Mouse (Mus musculus): ENCODE measurements around the gene Sec14l4. TPM values are rescaled to one million over a fixed set of nuclear protein-coding genes. Genes with fewer than 3 reads are reported as not detected.

Sec14l4 gene
- total RNA-seq (2014; rRNA removed) = not detected in 2 replicates
- polyA plus RNA-seq (2015; fragmentation: Nextera tagmentation; extraction: Ambion mirVana) = not detected in 2 replicates

GRCm38 (mm10) chr11:4031126-4031941 lies at the start of gene Sec14l4:
TSS of gene Sec14l4 (plus strand) at chr11:4031462.
- H3K27ac ChIP-seq = no peak within 1 kb of the TSS
- H3K4me2 ChIP-seq (ENCODE audit: low read depth, low read length) = no peak within 1 kb of the TSS
- H3K36me3 ChIP-seq (ENCODE audit: insufficient read depth, low read length) = no peaks in the 10 kb centered on the region
- H3K4me3 ChIP-seq (ENCODE audit: low read length) = no peak within 1 kb of the TSS
- no peak within 1 kb of the TSS for H3K9ac ChIP-seq (replicated peaks; ENCODE audit: low read length)
- no peak for ATAC-seq
- no peaks in the 10 kb centered on the region for H3K27me3 ChIP-seq (ENCODE audit: insufficient read depth, low read length)
- H3K4me1 ChIP-seq (ENCODE audit: insufficient read depth, low read length) = no peaks in the 10 kb centered on the region
- 47% methylated on average over 16 of the region's 16 CpGs for WGBS
- H3K9me3 ChIP-seq (ENCODE audit: low read length) = no peaks in the 10 kb centered on the region
- DNase-seq (ENCODE audit: low spot score) = no peak
- no peak for TF ChIP-seq CTCF (IDR thresholded peaks at IDR 0.05; ENCODE audit: low read depth)

- ATAC-seq (no peak), DNase-seq (ENCODE audit: low spot score) (no peak)
- WGBS = 79% methylated on average over 6 of the region's 6 CpGs
- TF ChIP-seq CTCF (IDR thresholded peaks at IDR 0.05; ENCODE audit: low read depth) = no peak
- no peak overlapping the region for H3K4me3 ChIP-seq (ENCODE audit: low read length)
- no peak overlapping the region for H3K27ac ChIP-seq
- no peaks in the 10 kb centered on the region for H3K9me3 ChIP-seq (ENCODE audit: low read length)
- no peak overlapping the region for H3K9ac ChIP-seq (replicated peaks; ENCODE audit: low read length)
- no peaks in the 10 kb centered on the region for H3K4me1 ChIP-seq (ENCODE audit: insufficient read depth, low read length)
- H3K36me3 ChIP-seq (ENCODE audit: insufficient read depth, low read length) = peaks cover 27% of the 10 kb centered on the region
- H3K4me2 ChIP-seq (ENCODE audit: low read depth, low read length) = no peak overlapping the region
- H3K27me3 ChIP-seq (ENCODE audit: insufficient read depth, low read length) = no peaks in the 10 kb centered on the region
These were observed 49.7 kb upstream of the Sec14l4 start for GRCm38 (mm10) chr11:3981536-3981935.

GRCm38 (mm10) chr11:3982275-3983209 lies 48.7 kb upstream of the Sec14l4 start:
- DNase-seq (ENCODE audit: low spot score) (no peak), ATAC-seq (0 out of 2 replicates have a peak, but pooled peaks have one; percentile 10)
- peaks cover 19% of the 10 kb centered on the region for H3K36me3 ChIP-seq (ENCODE audit: insufficient read depth, low read length)
- H3K4me1 ChIP-seq (ENCODE audit: insufficient read depth, low read length) = no peaks in the 10 kb centered on the region
- H3K4me2 ChIP-seq (ENCODE audit: low read depth, low read length) = peak overlapping the region; percentile 67
- 56% methylated on average over 7 of the region's 7 CpGs for WGBS
- H3K27ac ChIP-seq = peak overlapping the region; percentile 32; the same call in 1 of the 2 replicates
- H3K4me3 ChIP-seq (ENCODE audit: low read length) = no peak overlapping the region
- H3K27me3 ChIP-seq (ENCODE audit: insufficient read depth, low read length) = no peaks in the 10 kb centered on the region
- TF ChIP-seq CTCF (IDR thresholded peaks at IDR 0.05; ENCODE audit: low read depth) = no peak
- H3K9me3 ChIP-seq (ENCODE audit: low read length) = no peaks in the 10 kb centered on the region
- H3K9ac ChIP-seq (replicated peaks; ENCODE audit: low read length) = no peak overlapping the region

- peak within 1 kb of the TSS; percentile 67 for H3K4me2 ChIP-seq (ENCODE audit: low read depth, low read length)
- H3K27me3 ChIP-seq (ENCODE audit: insufficient read depth, low read length) = no peaks in the 10 kb centered on the region
- peak within 1 kb of the TSS; percentile 61 for H3K9ac ChIP-seq (replicated peaks; ENCODE audit: low read length)
- ATAC-seq = peak; percentile 71
- no peak for TF ChIP-seq CTCF (IDR thresholded peaks at IDR 0.05; ENCODE audit: low read depth)
- H3K27ac ChIP-seq = peak within 1 kb of the TSS; percentile 68
- peak within 1 kb of the TSS; percentile 39 for H3K4me3 ChIP-seq (ENCODE audit: low read length)
- WGBS = under 1% methylated on average over 30 of the region's 37 CpGs
- H3K4me1 ChIP-seq (ENCODE audit: insufficient read depth, low read length) = no peaks in the 10 kb centered on the region
- no peaks in the 10 kb centered on the region for H3K9me3 ChIP-seq (ENCODE audit: low read length)
- peaks cover 10% of the 10 kb centered on the region for H3K36me3 ChIP-seq (ENCODE audit: insufficient read depth, low read length)
- peak; percentile 63 for DNase-seq (ENCODE audit: low spot score)
These were observed 47.9 kb upstream of the Sec14l4 start, which contains the start of gene Gal3st1 for GRCm38 (mm10) chr11:3983291-3983862. TSS of gene Gal3st1 (plus strand) at chr11:3983636.

- peak; percentile 60 for ATAC-seq
- no peak for DNase-seq (ENCODE audit: low spot score)
- no peak for TF ChIP-seq CTCF (IDR thresholded peaks at IDR 0.05; ENCODE audit: low read depth)
- H3K4me3 ChIP-seq (ENCODE audit: low read length) = peak overlapping the region; percentile 39
- WGBS = 15% methylated on average over 15 of the region's 15 CpGs
- H3K9me3 ChIP-seq (ENCODE audit: low read length) = no peaks in the 10 kb centered on the region
- H3K9ac ChIP-seq (replicated peaks; ENCODE audit: low read length) = peak overlapping the region; percentile 61
- H3K4me2 ChIP-seq (ENCODE audit: low read depth, low read length) = peak overlapping the region; percentile 67
- no peaks in the 10 kb centered on the region for H3K4me1 ChIP-seq (ENCODE audit: insufficient read depth, low read length)
- no peaks in the 10 kb centered on the region for H3K27me3 ChIP-seq (ENCODE audit: insufficient read depth, low read length)
- peak overlapping the region; percentile 68 for H3K27ac ChIP-seq
- peaks cover 3% of the 10 kb centered on the region for H3K36me3 ChIP-seq (ENCODE audit: insufficient read depth, low read length)
These were observed 47.2 kb upstream of the Sec14l4 start for GRCm38 (mm10) chr11:3983863-3984745.

Measured in hindbrain, postnatal 0 days (tissue).